Mouse (Mus musculus) urinary bladder, adult 2 months (tissue): ENCODE measurements at regions not wholly inside any gene's neighbourhood (a gene's known extent, or its start where the extent isn't known, plus 50 kb on each side); places are given as distances from the start of the nearest gene placed in this dataset.

ENCODE experiments used
- DNase-seq: peaks from one replicate; pipeline ENCODE4 v3.0.0; 2022; ENCODE audit warnings: low spot score

DNA sequence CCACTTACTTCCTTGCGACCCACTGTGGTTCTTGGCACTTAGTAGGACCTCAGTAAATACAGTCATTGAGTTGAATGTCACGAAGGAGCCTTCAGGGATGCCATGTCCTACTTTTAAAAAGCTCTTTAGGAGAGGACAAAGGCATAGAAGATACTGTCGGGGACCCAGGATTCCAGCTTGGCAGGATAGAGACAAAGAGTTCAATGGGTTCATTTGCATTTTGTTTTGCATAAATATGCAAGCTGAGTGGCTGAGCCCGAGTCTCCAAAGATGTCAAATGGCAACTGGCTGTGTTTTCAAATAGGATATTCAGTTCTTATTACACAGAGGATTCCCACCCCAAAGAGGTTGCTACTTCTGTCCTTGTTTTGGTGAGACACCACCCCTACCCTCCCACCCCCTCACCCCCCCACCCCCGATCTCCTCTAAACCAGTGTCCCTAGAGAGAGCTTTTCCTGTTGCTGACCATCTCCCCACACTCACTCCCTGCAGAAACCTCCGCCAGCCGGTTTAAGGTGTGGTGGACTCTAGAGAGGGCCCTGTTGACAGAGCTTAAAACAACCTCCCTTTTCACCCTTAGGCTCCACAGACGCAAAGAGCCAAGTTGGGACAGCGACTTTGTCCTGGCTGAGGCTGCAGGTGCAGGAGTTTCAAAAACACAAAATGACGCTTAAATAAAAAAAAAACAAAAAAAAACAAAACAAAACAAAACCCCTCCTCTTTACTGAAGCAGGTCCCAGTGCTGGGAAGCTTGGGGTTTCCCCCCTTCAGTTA lies 57.9 kb downstream of the Sox9 start:
- DNase-seq: no peak

DNA sequence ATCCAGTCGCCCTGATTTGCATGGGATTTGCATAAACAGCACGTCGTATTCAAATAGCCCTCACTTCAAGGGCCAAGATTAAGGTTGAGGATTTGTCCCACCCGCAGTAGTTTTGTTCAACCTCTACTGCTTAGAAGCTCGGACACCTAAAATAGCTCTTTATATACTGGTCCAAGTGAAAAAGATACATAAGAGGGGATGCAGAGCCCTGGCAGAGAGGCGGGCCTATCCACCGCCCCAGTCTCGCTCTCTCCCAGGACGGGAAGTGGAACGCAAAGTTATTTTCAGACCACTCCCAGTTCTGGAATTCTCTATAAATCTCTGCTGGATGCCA lies 58.4 kb downstream of the Sox9 start:
- DNase-seq: no peak

GRCm38 (mm10) chr11:112844258-112844901 lies 62.4 kb downstream of the Sox9 start:
- no peak for DNase-seq

DNA sequence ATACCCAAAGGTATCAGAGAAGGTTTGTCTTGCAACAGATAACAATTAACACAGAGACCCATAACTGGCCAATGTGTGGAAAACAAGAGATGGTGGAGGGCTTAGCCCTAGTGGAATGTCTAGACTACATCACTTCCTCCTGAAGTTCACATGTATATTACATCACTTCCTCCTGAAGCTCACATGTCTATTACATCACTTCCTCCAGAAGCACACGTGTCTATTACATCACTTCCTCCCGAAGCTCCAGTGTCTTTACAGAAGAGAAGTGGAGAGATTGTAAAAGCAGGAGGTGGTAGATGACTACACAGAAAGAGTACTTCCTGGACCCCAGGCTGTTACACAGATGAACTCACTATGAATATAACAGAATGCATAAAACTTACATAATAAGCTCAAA lies 65.1 kb downstream of the Sox9 start:
- no peak for DNase-seq

GRCm38 (mm10) chr11:112847851-112848250 lies 65.8 kb downstream of the Sox9 start:
- DNase-seq: no peak

DNA sequence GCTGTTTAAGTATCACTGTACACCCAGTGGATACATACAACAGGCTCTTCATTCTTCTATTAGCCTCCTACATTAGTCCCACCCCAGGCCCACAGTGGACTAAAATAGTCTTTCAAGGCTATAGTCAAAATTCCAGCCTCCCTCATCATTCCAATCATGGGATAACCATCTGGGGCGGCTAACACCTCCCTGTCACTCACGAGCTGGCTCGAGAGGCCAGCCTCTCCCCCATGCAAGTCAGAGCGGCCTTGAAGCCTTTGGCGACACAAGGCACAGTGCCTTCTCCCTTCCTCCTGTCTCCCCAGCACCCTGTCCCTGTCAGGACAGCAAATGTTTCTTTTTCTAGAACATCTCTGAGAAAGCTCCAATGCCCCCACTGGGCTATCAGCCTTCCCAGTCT lies 68.0 kb downstream of the Sox9 start:
- no peak for DNase-seq

GRCm38 (mm10) chr11:112850532-112851272 lies 68.7 kb downstream of the Sox9 start:
- DNase-seq: no peak

DNA sequence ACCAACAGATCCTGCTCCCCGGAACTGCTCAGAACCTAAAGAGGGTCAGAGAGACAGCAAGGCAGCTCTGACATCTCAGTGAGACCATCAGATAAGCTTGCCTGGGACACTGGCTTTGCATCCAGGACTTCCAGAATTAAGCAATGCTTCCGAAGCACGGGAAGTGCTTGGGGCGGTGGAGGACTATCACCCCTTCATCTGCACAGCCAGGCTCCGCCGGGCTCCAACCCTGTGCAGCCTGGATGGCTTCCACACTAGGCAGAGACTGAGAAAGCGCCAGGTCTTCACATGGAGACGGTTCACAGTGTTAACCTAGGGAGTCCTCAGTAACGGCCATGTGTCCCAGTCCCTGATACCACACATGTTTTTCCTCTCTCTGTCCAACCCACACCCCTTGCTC lies 69.3 kb downstream of the Sox9 start:
- DNase-seq: no peak

GRCm38 (mm10) chr11:112855975-112856374 lies 74.0 kb downstream of the Sox9 start:
- no peak for DNase-seq

DNA sequence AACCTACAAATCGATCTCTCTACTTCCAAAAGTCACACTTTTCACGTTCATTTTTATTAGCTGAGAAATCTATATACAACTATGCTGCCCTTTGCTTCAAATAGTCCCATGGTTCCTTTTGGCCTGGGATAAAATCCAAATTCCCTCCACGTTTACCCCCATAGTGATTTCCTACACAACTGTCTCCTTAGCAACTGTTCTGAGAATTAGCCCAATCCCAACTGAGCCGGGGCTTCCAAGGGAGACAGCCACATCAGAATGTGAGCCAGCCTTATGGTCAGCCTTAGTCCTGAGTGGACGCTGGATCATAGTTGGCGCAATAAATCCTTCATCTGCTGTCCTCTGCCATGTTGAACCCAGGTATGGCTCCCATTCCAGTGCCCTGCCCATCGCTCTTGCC lies 77.3 kb downstream of the Sox9 start:
- no peak for DNase-seq

DNA sequence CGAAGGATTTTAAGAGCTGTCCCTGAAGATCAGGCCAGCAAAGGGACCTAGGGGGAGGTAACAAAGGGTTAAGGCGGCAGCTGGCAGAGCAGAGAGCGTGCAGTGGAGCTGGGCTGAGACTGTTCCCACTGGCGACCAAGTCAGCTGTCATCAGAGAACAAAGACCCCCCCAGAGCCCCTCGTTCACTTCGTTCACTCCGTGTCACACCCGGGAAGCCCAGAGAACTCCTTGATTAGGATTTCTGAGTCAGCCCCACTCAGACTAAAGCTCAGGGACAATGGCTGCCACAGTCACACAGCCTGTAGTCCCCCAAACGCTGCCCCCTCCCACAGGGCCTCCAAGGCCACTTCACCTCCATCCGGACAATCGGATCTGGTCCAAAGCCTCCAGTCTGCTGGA lies 78.8 kb downstream of the Sox9 start:
- no peak for DNase-seq

DNA sequence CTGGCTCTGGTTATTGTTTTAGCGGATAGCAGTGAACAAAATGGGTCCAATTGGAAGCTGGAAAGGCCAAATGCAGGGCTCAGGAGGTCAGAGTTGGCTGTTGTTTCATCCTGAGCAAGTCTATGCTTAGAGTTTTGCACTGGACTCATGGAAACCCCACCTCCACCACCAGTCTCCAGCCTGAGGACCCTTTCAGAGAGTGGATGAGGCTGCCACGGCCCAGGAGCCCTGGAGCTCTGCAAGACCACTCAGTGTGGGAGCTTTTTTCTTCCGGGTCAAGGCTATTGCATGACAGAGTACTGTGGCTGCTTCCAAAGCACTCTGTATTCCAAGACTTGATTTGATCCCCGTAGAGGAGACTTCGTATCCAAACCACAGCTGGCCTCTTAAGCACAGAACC lies 79.2 kb downstream of the Sox9 start:
- no peak for DNase-seq

GRCm38 (mm10) chr11:112865836-112866235 lies 83.8 kb downstream of the Sox9 start:
- DNase-seq: no peak

GRCm38 (mm10) chr11:112869571-112869970 lies 87.5 kb downstream of the Sox9 start:
- no peak for DNase-seq

DNA sequence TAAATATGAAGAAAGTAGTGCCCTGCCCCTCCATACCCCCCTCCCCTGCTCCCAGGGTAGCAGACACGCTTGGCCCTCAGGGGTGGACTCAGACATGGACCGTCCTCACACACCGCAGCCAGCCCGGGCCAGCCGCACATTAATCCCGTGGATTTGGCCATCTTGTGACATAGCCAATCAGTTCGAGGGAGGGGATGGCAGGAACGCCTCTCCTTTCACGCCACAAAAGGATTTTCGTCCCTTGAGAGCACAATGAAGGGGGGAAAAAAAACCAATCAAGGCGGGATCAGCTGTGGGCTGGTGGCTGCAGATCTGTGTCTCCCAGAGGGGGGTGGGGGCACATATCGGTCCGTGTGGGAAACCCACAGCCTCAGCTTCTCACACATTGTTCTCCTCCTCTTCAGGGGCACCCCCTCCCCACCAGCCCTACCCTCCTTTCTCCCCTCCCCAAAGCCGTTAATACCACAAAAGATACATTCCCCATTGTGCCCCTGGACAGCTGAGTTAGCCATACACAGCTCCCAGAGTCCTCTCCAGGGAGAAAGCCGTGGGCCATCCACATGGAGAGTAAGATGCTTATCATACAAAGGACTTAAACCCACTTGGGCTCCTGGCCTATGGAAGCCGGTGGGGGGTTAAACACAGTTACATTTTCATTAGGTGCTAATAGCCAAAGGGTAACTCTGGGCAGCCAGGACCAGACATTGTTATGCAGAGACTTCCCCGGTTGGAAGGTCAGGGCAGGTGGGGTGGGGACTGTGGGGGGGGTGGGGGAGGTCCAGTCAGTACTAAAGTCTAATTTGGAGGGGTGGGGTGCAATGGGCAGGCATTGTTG lies 88.4 kb downstream of the Sox9 start:
- no peak for DNase-seq

DNA sequence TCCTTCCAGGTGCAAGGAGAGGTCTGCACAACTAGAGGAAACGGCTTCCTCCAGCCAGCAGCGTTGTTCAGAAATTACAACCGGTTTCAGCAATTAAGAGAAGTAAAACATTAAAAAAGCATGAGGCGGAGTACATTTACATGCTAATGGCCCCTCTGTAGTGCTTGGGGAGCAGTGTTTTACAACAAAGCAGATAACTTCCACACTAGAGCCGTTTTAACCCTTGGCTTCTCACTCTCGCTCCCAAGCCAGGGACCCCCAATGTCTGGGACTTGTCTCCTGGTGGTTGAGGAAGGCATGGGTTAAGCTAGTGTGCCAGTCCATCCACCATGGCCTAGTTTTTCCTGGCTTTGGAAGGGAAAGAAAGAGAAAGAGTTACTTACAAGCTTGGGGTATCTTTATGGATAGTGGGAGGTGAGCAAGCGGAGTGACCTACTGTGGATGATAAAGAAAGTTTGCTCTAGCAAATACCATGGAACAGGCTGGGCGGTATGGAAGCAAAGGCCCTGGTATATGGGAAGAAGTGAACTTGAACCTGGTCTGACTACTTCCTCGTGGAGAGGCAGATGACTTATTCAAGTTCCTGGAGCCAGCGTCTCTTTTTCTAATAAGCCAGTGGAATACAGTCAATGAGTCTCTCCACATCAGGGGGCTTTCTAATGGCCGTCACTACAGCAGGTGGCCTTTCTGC lies 90.8 kb downstream of the Sox9 start:
- no peak for DNase-seq

- DNase-seq: no peak
Observed at GRCm38 (mm10) chr11:112874239-112874638, 92.2 kb downstream of the Sox9 start.

- DNase-seq: no peak
Observed at GRCm38 (mm10) chr11:112876226-112876625, 94.2 kb downstream of the Sox9 start.

GRCm38 (mm10) chr11:112878436-112878835 lies 96.4 kb downstream of the Sox9 start:
- DNase-seq: no peak

GRCm38 (mm10) chr11:112880736-112881135 lies 98.7 kb downstream of the Sox9 start:
- DNase-seq: no peak

GRCm38 (mm10) chr11:112885336-112885940 lies 103.4 kb downstream of the Sox9 start:
- DNase-seq: no peak
